Mouse (Mus musculus): ENCODE measurements around the gene Prpf6. TPM values are rescaled to one million over a fixed set of nuclear protein-coding genes. Genes with fewer than 3 reads are reported as not detected.

The Prpf6 gene
- polyA plus RNA-seq, 1 experiment from 2014 or later, result 57.3 TPM

DNA sequence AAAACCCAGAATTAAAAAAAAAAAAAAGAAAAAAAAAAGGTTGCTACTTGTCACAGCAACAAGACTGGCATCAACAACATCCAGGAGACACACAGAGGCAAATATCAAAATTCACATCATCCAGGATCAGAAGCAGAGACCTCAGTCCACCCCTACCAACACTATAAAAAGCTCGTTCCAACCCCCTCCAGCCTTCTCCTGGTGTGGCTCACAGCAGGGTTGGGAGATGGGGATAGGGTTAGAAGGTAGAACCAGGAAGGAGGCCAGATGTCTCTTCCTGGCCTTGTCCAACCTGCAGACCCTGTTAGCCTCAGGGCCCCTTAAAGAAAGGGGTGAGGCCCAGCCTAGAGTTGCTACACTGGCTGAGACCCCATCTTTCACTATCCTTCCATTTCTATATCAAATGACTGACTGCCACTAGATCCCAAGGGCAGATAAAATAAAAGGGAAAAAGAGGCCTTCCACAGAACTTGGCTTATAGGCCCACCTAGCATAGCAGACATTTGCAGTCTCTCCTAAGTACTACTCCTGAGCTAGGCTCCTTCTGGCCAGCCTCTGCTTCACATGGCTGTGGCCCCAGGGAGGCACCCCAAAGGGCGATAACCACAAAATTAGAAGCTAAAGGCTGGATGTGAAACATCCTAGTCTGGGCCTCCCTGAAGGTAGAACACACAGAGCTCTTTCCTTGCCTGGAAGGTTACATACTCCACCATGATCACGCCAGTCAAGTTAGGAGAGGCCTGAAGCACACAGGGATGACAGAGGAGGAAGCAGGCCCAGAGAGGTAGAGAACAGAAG lies 8.0 kb upstream of the Prpf6 start:
- no peak overlapping the region for H3K4me3 ChIP-seq (ENCODE audit: low read length)
- peaks cover 37% of the 10 kb centered on the region for H3K36me3 ChIP-seq (ENCODE audit: control insufficient read depth, insufficient read depth, low read length)
- H3K4me2 ChIP-seq (ENCODE audit: low read length), result no peak overlapping the region
- ATAC-seq, result no peak
- 92% methylated on average over 3 of the region's 3 CpGs for WGBS
- H3K27me3 ChIP-seq (replicated peaks; ENCODE audit: control insufficient read depth, insufficient read depth, low read length), result no peaks in the 10 kb centered on the region
- no peak overlapping the region for H3K9ac ChIP-seq (ENCODE audit: low read depth, low read length)
- H3K9me3 ChIP-seq (ENCODE audit: control insufficient read depth, low read length), result no peaks in the 10 kb centered on the region
- H3K27ac ChIP-seq (ENCODE audit: low read depth, low read length), result no peak overlapping the region
- H3K4me1 ChIP-seq (ENCODE audit: control insufficient read depth, insufficient read depth, low read depth, low read length), result peaks cover 17% of the 10 kb centered on the region

GRCm38 (mm10) chr2:181584411-181584942 lies 7.2 kb upstream of the Prpf6 start, which contains the start of gene Uckl1:
Uckl1 (minus strand) TSS chr2:181584892.
- ATAC-seq, result no peak
- Histone ChIP-seq H3K9ac (ENCODE audit: low read depth, low read length) (no peak within 1 kb of the TSS), H3K4me3 (ENCODE audit: low read length) (no peak within 1 kb of the TSS), H3K36me3 (ENCODE audit: control insufficient read depth, insufficient read depth, low read length) (peaks cover 45% of the 10 kb centered on the region), H3K27me3 (replicated peaks; ENCODE audit: control insufficient read depth, insufficient read depth, low read length) (no peaks in the 10 kb centered on the region), H3K4me1 (ENCODE audit: control insufficient read depth, insufficient read depth, low read depth, low read length) (peaks cover 17% of the 10 kb centered on the region), H3K4me2 (ENCODE audit: low read length) (no peak within 1 kb of the TSS), H3K9me3 (ENCODE audit: control insufficient read depth, low read length) (no peaks in the 10 kb centered on the region), H3K27ac (ENCODE audit: low read depth, low read length) (no peak within 1 kb of the TSS)
- 83% methylated on average over 4 of the region's 4 CpGs for WGBS

DNA sequence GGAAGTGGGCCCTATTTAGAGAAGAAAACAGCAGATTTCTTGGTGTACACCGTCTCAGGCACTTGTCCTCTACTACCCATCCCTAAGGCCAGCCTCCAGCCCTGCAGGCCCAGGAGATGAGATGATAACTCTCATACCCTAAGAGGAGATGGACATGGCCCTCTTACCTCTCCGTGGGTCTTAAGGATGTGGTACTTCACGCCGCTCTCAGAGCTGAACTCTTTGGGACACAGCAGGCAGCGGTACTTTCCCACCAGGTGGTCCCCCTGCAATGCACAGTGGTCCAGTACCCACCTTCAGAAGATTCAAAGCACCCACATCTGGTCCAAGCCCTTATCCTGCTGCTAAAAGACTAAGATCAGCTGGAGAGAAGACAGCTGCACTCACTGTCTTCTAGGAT lies 6.2 kb upstream of the Prpf6 start:
- Histone ChIP-seq H3K27me3 (replicated peaks; ENCODE audit: control insufficient read depth, insufficient read depth, low read length) (no peaks in the 10 kb centered on the region), H3K36me3 (ENCODE audit: control insufficient read depth, insufficient read depth, low read length) (peaks cover 54% of the 10 kb centered on the region), H3K27ac (ENCODE audit: low read depth, low read length) (no peak overlapping the region), H3K4me3 (ENCODE audit: low read length) (no peak overlapping the region), H3K9me3 (ENCODE audit: control insufficient read depth, low read length) (no peaks in the 10 kb centered on the region), H3K9ac (ENCODE audit: low read depth, low read length) (no peak overlapping the region), H3K4me2 (ENCODE audit: low read length) (no peak overlapping the region), H3K4me1 (ENCODE audit: control insufficient read depth, insufficient read depth, low read depth, low read length) (peaks cover 17% of the 10 kb centered on the region)
- no peak for ATAC-seq
- 92% methylated on average over 5 of the region's 5 CpGs for WGBS

DNA sequence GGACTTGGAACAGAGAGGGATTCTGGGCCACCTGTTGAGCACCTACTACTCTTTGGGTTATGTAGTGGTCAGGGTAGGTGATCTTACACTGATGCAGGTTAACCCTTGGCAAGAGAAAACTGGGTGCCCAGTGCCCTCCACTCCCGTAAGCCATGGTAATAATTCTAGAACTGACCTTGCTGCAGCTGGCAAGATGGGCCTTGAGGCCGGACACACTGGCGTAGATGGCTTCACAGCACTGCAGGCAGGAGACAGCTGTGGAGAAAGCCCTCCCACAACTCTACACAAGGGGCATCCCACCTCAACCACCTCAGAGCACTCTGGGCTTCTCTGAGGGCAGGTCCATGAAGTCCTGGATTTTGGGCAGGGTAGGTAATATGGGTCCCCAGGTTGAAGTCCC lies 5.5 kb upstream of the Prpf6 start:
- no peak overlapping the region for H3K4me2 ChIP-seq (ENCODE audit: low read length)
- H3K9me3 ChIP-seq (ENCODE audit: control insufficient read depth, low read length), result no peaks in the 10 kb centered on the region
- H3K36me3 ChIP-seq (ENCODE audit: control insufficient read depth, insufficient read depth, low read length), result peaks cover 54% of the 10 kb centered on the region
- no peak overlapping the region for H3K4me3 ChIP-seq (ENCODE audit: low read length)
- no peak overlapping the region for H3K27ac ChIP-seq (ENCODE audit: low read depth, low read length)
- WGBS, result 100% methylated on average over 3 of the region's 3 CpGs
- ATAC-seq, result no peak
- peaks cover 17% of the 10 kb centered on the region for H3K4me1 ChIP-seq (ENCODE audit: control insufficient read depth, insufficient read depth, low read depth, low read length)
- no peaks in the 10 kb centered on the region for H3K27me3 ChIP-seq (replicated peaks; ENCODE audit: control insufficient read depth, insufficient read depth, low read length)
- no peak overlapping the region for H3K9ac ChIP-seq (ENCODE audit: low read depth, low read length)

- no peak for ATAC-seq
- H3K36me3 ChIP-seq (ENCODE audit: control insufficient read depth, insufficient read depth, low read length), result peaks cover 54% of the 10 kb centered on the region
- WGBS, result 85% methylated on average over 6 of the region's 6 CpGs
These were observed 3.9 kb upstream of the Prpf6 start for GRCm38 (mm10) chr2:181587796-181588195.

DNA sequence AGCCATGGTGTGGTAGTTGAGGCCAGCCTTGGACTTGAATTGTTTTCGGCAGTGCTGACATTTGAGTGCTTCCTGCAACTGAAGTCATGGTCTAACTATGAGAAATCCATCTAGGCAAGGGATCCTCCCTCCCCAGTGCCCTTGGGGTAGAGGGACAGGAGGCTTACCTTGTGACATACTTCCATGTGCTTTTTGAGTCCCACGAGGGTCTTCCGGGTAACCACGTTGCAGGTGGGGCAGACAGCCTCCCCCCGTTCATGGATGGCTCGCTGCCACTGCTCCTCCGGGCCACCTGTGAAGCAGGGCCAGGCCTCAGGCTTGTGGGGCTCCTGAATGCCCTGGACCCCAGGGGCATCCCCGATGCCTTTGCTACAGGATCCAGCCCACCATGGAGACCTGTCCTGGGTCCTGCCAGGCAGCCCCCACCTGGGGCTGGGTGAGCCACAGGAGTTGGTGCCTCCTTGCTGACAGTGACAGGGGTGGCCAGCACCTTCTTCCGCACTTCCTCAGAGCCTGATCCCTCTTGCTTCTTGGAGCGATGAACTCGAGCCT lies 3.4 kb upstream of the Prpf6 start:
- Histone ChIP-seq H3K4me2 (ENCODE audit: low read length) (no peak overlapping the region), H3K27me3 (replicated peaks; ENCODE audit: control insufficient read depth, insufficient read depth, low read length) (no peaks in the 10 kb centered on the region), H3K9ac (ENCODE audit: low read depth, low read length) (no peak overlapping the region), H3K36me3 (ENCODE audit: control insufficient read depth, insufficient read depth, low read length) (peaks cover 54% of the 10 kb centered on the region), H3K4me1 (ENCODE audit: control insufficient read depth, insufficient read depth, low read depth, low read length) (peaks cover 19% of the 10 kb centered on the region), H3K27ac (ENCODE audit: low read depth, low read length) (no peak overlapping the region), H3K4me3 (ENCODE audit: low read length) (no peak overlapping the region), H3K9me3 (ENCODE audit: control insufficient read depth, low read length) (no peaks in the 10 kb centered on the region)
- WGBS, result 89% methylated on average over 11 of the region's 11 CpGs
- ATAC-seq, result no peak

More at GRCm38 (mm10) chr2:181587796-181588195, 3.9 kb upstream of the Prpf6 start:
- Histone ChIP-seq H3K9me3 (ENCODE audit: control insufficient read depth, low read length) (no peaks in the 10 kb centered on the region), H3K27me3 (replicated peaks; ENCODE audit: control insufficient read depth, insufficient read depth, low read length) (no peaks in the 10 kb centered on the region), H3K4me2 (ENCODE audit: low read length) (no peak overlapping the region), H3K27ac (ENCODE audit: low read depth, low read length) (no peak overlapping the region), H3K4me3 (ENCODE audit: low read length) (no peak overlapping the region), H3K9ac (ENCODE audit: low read depth, low read length) (no peak overlapping the region), H3K4me1 (ENCODE audit: control insufficient read depth, insufficient read depth, low read depth, low read length) (peaks cover 14% of the 10 kb centered on the region)

DNA sequence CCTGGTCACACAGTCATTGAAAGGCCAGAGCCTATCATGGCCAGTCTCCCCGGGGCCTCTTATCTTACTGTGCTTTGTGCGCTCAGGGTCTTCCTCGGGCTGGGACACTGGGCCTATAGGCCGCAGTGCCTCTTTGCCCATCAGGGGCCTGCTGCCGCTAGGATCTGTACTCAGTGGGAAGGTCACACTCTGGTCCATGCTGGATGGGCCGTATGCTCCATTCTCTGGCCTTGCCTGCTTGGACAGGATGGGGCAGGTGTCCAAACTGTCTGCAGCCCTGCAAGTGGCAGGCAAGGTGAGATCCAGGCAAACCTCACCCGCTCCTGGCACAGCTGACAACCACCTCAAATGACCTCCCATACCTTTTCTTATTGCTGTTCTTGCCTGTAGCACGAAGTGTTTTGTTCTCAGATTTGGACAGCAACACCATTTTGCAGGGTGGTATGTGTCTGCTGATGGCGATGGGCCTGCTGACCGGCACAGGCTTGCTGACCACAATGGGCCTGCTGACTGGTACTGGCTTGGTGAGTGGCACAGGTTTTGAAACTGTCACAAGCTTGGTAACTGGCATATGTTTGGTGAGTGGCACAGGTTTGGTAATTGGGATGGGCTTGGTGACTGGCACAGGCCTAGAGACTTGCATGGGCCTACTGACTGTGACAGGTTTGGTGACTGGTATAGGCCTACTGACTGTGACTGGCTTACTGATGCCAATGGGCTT lies 2.5 kb upstream of the Prpf6 start:
- no peaks in the 10 kb centered on the region for H3K9me3 ChIP-seq (ENCODE audit: control insufficient read depth, low read length)
- WGBS, result 90% methylated on average over 10 of the region's 10 CpGs
- no peak overlapping the region for H3K9ac ChIP-seq (ENCODE audit: low read depth, low read length)

GRCm38 (mm10) chr2:181589732-181590105 lies 1.9 kb upstream of the Prpf6 start:
- no peak for ATAC-seq
- Histone ChIP-seq H3K27me3 (replicated peaks; ENCODE audit: control insufficient read depth, insufficient read depth, low read length) (no peaks in the 10 kb centered on the region), H3K9me3 (ENCODE audit: control insufficient read depth, low read length) (no peaks in the 10 kb centered on the region), H3K27ac (ENCODE audit: low read depth, low read length) (no peak overlapping the region), H3K4me1 (ENCODE audit: control insufficient read depth, insufficient read depth, low read depth, low read length) (peaks cover 20% of the 10 kb centered on the region), H3K9ac (ENCODE audit: low read depth, low read length) (no peak overlapping the region), H3K4me3 (ENCODE audit: low read length) (no peak overlapping the region), H3K4me2 (ENCODE audit: low read length) (no peak overlapping the region), H3K36me3 (ENCODE audit: control insufficient read depth, insufficient read depth, low read length) (peaks cover 42% of the 10 kb centered on the region)
- 98% methylated on average over 9 of the region's 9 CpGs for WGBS

More for the DNA sequence above, 2.5 kb upstream of the Prpf6 start:
- Histone ChIP-seq H3K27me3 (replicated peaks; ENCODE audit: control insufficient read depth, insufficient read depth, low read length) (no peaks in the 10 kb centered on the region), H3K4me1 (ENCODE audit: control insufficient read depth, insufficient read depth, low read depth, low read length) (peaks cover 20% of the 10 kb centered on the region), H3K36me3 (ENCODE audit: control insufficient read depth, insufficient read depth, low read length) (peaks cover 48% of the 10 kb centered on the region), H3K4me2 (ENCODE audit: low read length) (no peak overlapping the region), H3K4me3 (ENCODE audit: low read length) (no peak overlapping the region), H3K27ac (ENCODE audit: low read depth, low read length) (no peak overlapping the region)
- no peak for ATAC-seq

DNA sequence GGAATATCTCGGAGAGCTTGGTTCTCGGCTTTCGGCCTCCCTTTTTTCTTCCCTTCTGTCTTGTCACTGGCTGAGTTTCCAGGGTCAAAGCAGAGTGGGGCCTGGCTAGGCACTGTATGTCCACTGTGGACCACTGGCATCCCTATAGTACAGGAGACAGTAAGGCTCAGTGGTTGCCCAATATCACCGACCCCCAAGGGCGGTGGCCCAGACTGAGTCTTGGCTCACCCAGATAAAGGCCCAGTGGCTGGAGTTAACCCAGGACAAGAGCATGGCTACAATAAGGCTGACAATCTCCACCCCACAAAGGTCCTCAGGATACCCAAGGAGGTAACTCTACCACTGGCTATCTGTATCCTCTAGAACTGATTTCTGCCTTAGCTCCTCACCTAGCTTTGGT lies 1.2 kb upstream of the Prpf6 start:
- Histone ChIP-seq H3K9me3 (ENCODE audit: control insufficient read depth, low read length) (no peaks in the 10 kb centered on the region), H3K36me3 (ENCODE audit: control insufficient read depth, insufficient read depth, low read length) (peaks cover 43% of the 10 kb centered on the region), H3K27me3 (replicated peaks; ENCODE audit: control insufficient read depth, insufficient read depth, low read length) (no peaks in the 10 kb centered on the region), H3K4me1 (ENCODE audit: control insufficient read depth, insufficient read depth, low read depth, low read length) (peaks cover 20% of the 10 kb centered on the region), H3K9ac (ENCODE audit: low read depth, low read length) (peak overlapping the region; percentile 11; the same call in 1 of the 2 replicates), H3K27ac (ENCODE audit: low read depth, low read length) (no peak overlapping the region), H3K4me2 (ENCODE audit: low read length) (no peak overlapping the region), H3K4me3 (ENCODE audit: low read length) (no peak overlapping the region; the same call in 1 of the 2 replicates)
- 97% methylated on average over 5 of the region's 5 CpGs for WGBS
- ATAC-seq, result no peak

Measured in hindbrain, embryonic 16.5 days (tissue).